ENCODE assay signal across 14 mouse cellular contexts in genomic region chr1:39287076-39287475, GRCm38 (mm10).
"Had no signal": no experiment of that assay in that cellular context is flagged by ENCODE, and none has a peak within 500 bp of the region (broad histone marks: within the 10 kb centered on the region; RNA-seq: fewer than 3 reads in every experiment).

No protein-coding gene starts in this region.

- H3K27ac ChIP-seq: midbrain, embryonic 10.5 days; midbrain, embryonic 12.5 days; neural tube, embryonic 13.5 days; neural tube, embryonic 15.5 days had no signal

- ATAC-seq: midbrain, embryonic 16.5 days had no signal

- H3K4me1 ChIP-seq: midbrain, embryonic 10.5 days; neural tube, embryonic 13.5 days; neural tube, embryonic 15.5 days had no signal

- H3K9me3 ChIP-seq: midbrain, embryonic 10.5 days; midbrain, embryonic 12.5 days; neural tube, embryonic 13.5 days; neural tube, embryonic 15.5 days had no signal

- H3K4me2 ChIP-seq: lung, embryonic 14.5 days; midbrain, embryonic 12.5 days; neural tube, embryonic 13.5 days; neural tube, embryonic 15.5 days had no signal

- H3K36me3 ChIP-seq: midbrain, embryonic 10.5 days; midbrain, embryonic 12.5 days; neural tube, embryonic 13.5 days; neural tube, embryonic 15.5 days had no signal

- H3K4me3 ChIP-seq: midbrain, embryonic 10.5 days; midbrain, embryonic 12.5 days; myocyte; neural tube, embryonic 13.5 days; neural tube, embryonic 15.5 days had no signal

- H3K27me3 ChIP-seq: midbrain, embryonic 12.5 days; neural tube, embryonic 13.5 days; neural tube, embryonic 15.5 days had no signal

- DNase-seq: lung, adult 18-20 months; lung, embryonic 14.5 days; lung, postnatal 4 days; midbrain, embryonic 14.5 days; right cerebral cortex, postnatal 14 days; thymus, adult 18-20 months; thymus, postnatal 14 days; thymus, postnatal 36 days had no signal

- H3K9ac ChIP-seq: lung, embryonic 14.5 days; midbrain, embryonic 12.5 days; neural tube, embryonic 13.5 days; neural tube, embryonic 15.5 days had no signal
